In genomic region chr7:126853454-126853853, GRCm38 (mm10) we compare ENCODE assay signal across 39 mouse cellular contexts. TPM values are rescaled to one million over a fixed set of nuclear protein-coding genes. Genes with fewer than 3 reads are reported as not detected.
A peak's percentile ranks its signal among the peaks of the same experiment; 100 is the strongest.
DNase-seq lines count a peak whose midpoint lies in the region; ATAC-seq lines count a peak whose summit lies in the region.
"Had no signal": no experiment of that assay in that cellular context is flagged by ENCODE, and none has a peak within 500 bp of the region (broad histone marks: within the 10 kb centered on the region; RNA-seq: fewer than 3 reads in every experiment).

No protein-coding gene starts in this region.

- intact Hi-C loops in gastrocnemius, postnatal 14 days (cut with DNase I; ENCODE audit: low total_unique reads) = no loop called here

- ATAC-seq in cerebellum, adult (ENCODE audit: insufficient number of reproducible peaks, low FRiP score, low TSS enrichment) = no peak
- ATAC-seq: forebrain, postnatal 0 days; midbrain, embryonic 16.5 days; Patski had no signal

- DNase-seq in cerebellum, adult 9-10 months = peak; percentile 16
- peak; percentile 35 for DNase-seq in lung, postnatal 25 days (ENCODE audit: low spot score)
- DNase-seq in lung, postnatal 14 days = no peak
- peak; percentile 61 for DNase-seq in kidney, postnatal 10 days
- DNase-seq in spleen, postnatal 36 days (ENCODE audit: low spot score in 2 of 2) = no peak
- no peak for DNase-seq in gastrocnemius, postnatal 14 days
- DNase-seq in adrenal gland, adult 2 months = no peak
- DNase-seq: adrenal gland, postnatal 14 days; cerebellum, adult 11-12 months; forebrain, postnatal 0 days; heart, postnatal 10 days; right cerebral cortex, postnatal 4 days; thymus, adult 2 months; thymus, postnatal 36 days had no signal

RNA-seq across cellular contexts. Expression of gene Doc2a, which starts 6.2 kb away (rescaled TPM):
- not detected for total RNA-seq in gastrocnemius, postnatal 14 days (2021)
- under 1 TPM; 0.40 to 0.52 TPM for total RNA-seq in adrenal gland, adult 2 months (2021)
- 0.52 and 0.83 TPM in 2 replicates for polyA plus RNA-seq in adrenal gland, adult 2 months (2012; rRNA removed)
- total RNA-seq: gastrocnemius, adult 8-10 months; heart, adult 8-10 months; heart, postnatal 10 days; hematopoietic stem cell, adult 5-6 weeks; liver, adult 2 months; megakaryocyte progenitor cell, adult 5-6 weeks; neutrophil, adult 5-6 weeks had no signal
- polyA plus RNA-seq: C2C12; G1E; gonadal fat pad, adult 2 months; large intestine, adult 2 months; liver, adult 2 months; liver, embryonic 15.5 days; Patski; spleen, adult 2 months had no signal

RNA-seq across cellular contexts. Expression of gene Hirip3, which starts 8.3 kb away (rescaled TPM):
- 1 to 10 TPM; 6.1 to 8.5 TPM for total RNA-seq in gastrocnemius, postnatal 14 days (2021)
- 10 to 100 TPM in 1 of 2 experiments, 1 to 10 TPM in 1; 8.2 to 16.3 TPM for total RNA-seq in adrenal gland, adult 2 months (2021)
- polyA plus RNA-seq in adrenal gland, adult 2 months (2012; rRNA removed) = 1.4 and 2.9 TPM in 2 replicates

RNA-seq across cellular contexts. Expression of gene Ino80e, which starts 8.7 kb away (rescaled TPM):
- 10 to 100 TPM; 13.7 to 14.1 TPM for total RNA-seq in gastrocnemius, postnatal 14 days (2021)
- 10 to 100 TPM; 42.5 to 44.5 TPM for total RNA-seq in adrenal gland, adult 2 months (2021)
- polyA plus RNA-seq in adrenal gland, adult 2 months (2012; rRNA removed) = 73.8 and 75.0 TPM in 2 replicates

RNA-seq across cellular contexts. Expression of gene 4930451I11Rik, which starts 22.0 kb away (rescaled TPM):
- not detected for total RNA-seq in gastrocnemius, postnatal 14 days (2021)
- not detected for total RNA-seq in adrenal gland, adult 2 months (2021)
- polyA plus RNA-seq in adrenal gland, adult 2 months (2012; rRNA removed) = not detected in 2 replicates
- total RNA-seq: adrenal gland, postnatal 14 days; CH12.LX; forebrain, postnatal 0 days; G1E; gastrocnemius, adult 8-10 months; heart, adult 8-10 months; heart, postnatal 10 days; hematopoietic stem cell, adult 5-6 weeks; left cerebral cortex, postnatal 10 days; liver, adult 2 months; megakaryocyte progenitor cell, adult 5-6 weeks; neutrophil, adult 5-6 weeks had no signal
- polyA plus RNA-seq: C2C12; embryonic facial prominence, embryonic 10.5 days; embryonic facial prominence, embryonic 15.5 days; forebrain, embryonic 12.5 days; forebrain, postnatal 0 days; G1E; gonadal fat pad, adult 2 months; heart, embryonic 13.5 days; large intestine, adult 2 months; limb, embryonic 11.5 days; liver, adult 2 months; liver, embryonic 15.5 days; lung, embryonic 16.5 days; midbrain, embryonic 11.5 days; midbrain, embryonic 16.5 days; neural tube, embryonic 11.5 days; Patski; spleen, adult 2 months; thymus, adult 2 months had no signal

RNA-seq across cellular contexts. Expression of gene Taok2, which starts 31.0 kb away (rescaled TPM):
- 10 to 100 TPM; 33.1 to 33.5 TPM for total RNA-seq in gastrocnemius, postnatal 14 days (2021)
- total RNA-seq in adrenal gland, adult 2 months (2021) = 10 to 100 TPM; 60.6 to 66.8 TPM
- 136 and 169 TPM in 2 replicates for polyA plus RNA-seq in adrenal gland, adult 2 months (2012; rRNA removed)

Comparison
In these comparisons a context has a peak if more than half of its experiments do, and no peak if none do; other contexts are left out.
1. DNase-seq: peak in cerebellum, adult 9-10 months (single experiment), lung, postnatal 25 days (single experiment) and kidney, postnatal 10 days (single experiment); none in lung, postnatal 14 days (single experiment), spleen, postnatal 36 days (0 of 2), gastrocnemius, postnatal 14 days (single experiment) and adrenal gland, adult 2 months (single experiment).